Mouse (Mus musculus) T-helper 17 cell (primary cell): ENCODE data around the gene Cyb561.

Source experiments
- in situ Hi-C, 2 experiments: fragments of 300-600 bp; cut with MboI, MseI; formaldehyde crosslinking; loops; 1 replicate in 1 of 2; 2 replicates in 1 of 2; pipeline ENCODE4 v1.15.1; 2025; ENCODE audit warnings: high pct_unique_total_duplicates in 2 of 2

Cyb561 gene

DNA sequence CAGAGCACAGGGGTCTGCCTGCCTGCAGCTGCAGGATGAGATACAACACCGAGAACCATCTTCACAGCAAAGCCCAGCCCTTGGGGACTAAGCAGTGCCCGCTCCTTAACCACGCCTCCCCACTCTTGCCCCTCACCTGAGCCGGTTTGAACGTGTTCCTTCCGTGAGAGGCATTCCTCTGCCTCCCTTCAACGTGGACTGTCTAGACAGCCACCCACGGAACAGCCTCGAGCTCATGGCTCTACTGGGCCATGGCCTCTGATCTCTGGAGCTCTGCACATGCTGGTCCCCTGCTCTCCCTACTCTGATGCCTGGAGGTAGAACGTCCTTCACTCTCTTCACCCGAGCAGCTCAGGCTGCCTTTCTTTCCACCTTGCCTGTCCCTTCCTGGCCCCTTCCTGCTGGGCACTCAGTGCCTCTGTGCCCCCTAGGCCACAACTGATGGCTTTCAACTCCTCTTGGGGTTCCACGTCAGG is at the start of gene Cyb561:
Gene Cyb561 (minus strand): TSS at position 426 of the 476 bp plus-strand sequence.
- in situ Hi-C loops: loop anchor here in 1 of 2 experiments (10.0 kb wide), 1 partner anchor 612 kb away; no protein-coding TSS in a partner anchor

DNA sequence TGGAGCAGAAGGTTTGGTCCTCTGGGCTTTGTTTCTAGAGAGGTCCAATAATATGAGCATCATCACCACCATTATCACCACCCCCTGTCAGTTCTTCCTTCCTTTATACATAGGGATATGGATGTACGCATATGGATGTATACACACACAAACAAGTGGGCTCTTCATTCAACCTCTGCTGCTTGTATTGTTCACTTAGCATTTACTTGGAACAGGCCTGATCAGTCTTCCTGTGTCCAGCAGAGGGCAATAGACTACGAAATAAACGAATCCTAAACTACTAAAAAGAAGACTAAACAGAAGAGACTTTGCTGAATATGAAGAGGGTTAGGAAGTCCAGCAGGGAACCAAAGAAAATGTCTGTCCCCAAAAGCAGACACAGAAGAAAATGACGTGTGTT is 48.6 kb upstream of the Cyb561 start:
- in situ Hi-C loops: loop anchor here in 1 of 2 experiments (25.0 kb wide), 1 partner anchor 1414 kb away; no protein-coding TSS in a partner anchor

DNA sequence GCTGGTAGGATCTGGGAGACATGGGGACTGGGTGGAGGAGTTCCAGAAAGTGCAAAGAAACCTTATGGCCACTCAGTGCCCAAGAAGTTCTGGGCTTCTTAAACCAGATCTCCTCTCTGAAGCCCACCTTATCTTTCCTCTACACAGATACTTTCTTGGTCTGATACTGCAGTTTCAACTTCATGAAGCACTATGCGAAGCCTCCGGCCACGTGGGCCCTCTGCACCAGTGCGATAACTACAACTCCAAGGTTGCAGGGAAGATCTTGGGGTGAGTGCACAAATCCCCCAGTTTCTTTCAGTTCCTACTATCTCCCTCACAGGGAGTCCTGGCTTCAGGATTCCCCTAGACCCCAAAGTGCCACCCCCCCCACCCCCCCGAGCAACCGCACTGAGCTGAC is 46.9 kb upstream of the Cyb561 start:
- in situ Hi-C loops: loop anchor here in 1 of 2 experiments (25.0 kb wide), 1 partner anchor 1413 kb away; no protein-coding TSS in a partner anchor

DNA sequence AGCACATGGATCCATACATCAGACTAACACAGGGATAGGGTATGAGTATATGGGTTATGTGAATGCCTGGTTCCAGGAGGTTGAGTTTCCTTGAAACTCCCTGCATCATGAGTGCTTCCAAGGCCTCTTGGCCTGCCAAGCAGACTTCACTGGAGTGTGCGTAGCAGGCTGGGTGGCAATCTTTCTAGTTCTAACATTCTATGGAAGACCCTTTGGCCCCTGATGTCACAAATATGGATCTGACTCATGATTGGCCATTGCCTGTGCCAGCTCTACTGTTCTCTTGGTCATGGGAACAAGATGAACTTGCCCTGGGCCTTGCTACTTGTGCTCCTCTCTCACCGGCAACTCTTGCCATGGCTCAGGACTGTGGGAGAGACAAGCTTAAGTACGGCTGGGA is 41.2 kb upstream of the Cyb561 start, which contains the start of gene Ace3:
Gene Ace3 (plus strand): TSS at position 301 of the 400 bp plus-strand sequence.
- in situ Hi-C loops: no loop called here

DNA sequence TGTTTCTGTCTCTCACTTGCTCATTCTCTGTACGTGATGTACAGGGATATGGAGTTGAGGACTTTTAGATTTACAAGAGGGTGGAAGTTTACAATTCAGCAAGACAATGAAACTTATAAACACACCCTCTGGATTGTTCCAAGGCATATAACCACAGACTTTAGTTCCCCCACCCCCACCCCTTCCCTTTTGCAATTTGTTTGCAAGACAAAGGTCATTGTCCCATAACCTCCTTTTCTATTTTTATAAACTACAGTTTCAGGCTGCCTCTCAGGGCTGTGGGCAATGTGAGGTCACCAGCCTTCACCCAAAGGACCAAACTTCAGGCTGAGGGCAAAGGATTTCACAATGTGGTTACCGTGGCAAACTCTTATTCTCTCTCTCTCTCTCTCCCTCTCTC is 37.1 kb upstream of the Cyb561 start:
- in situ Hi-C loops: no loop called here

DNA sequence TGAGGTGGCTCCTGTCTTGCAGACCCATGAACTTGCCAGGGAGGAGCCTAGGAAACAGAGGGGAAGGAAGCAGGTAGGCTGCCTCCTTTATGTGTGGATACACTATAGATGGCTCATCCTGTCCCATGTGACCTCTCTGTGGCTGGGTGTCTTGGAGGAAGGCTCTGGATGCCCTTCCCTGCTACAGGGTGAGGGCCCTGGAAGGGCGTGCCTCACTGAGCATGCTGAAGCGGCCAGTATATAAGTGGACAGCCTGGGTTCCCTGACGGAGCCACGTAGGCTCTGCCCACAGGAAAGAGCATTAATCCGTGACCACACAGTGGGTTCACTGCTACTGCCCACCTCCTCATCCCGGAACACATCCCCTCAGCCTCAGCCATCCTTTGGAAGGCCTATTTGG is 36.3 kb upstream of the Cyb561 start:
- in situ Hi-C loops: no loop called here

DNA sequence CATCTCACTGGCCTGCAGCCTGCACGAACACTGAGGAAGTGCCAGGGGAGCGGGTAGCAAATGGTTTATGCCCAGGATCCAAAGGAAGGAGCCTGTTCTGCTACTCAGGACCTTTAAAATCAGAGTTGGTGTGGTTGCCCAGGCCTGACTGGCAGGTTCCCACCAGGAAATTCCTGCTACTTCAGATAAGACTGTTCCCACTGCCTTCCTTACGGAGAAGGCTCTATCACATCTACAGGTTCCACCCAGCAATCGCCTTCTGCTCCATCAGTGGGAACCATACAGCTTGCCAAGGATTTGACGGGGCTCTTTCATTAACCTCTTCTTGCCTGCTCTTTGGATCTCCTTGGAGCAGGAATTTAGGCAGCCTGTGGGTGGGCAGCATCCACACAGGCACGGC is 34.3 kb upstream of the Cyb561 start:
- in situ Hi-C loops: no loop called here

DNA sequence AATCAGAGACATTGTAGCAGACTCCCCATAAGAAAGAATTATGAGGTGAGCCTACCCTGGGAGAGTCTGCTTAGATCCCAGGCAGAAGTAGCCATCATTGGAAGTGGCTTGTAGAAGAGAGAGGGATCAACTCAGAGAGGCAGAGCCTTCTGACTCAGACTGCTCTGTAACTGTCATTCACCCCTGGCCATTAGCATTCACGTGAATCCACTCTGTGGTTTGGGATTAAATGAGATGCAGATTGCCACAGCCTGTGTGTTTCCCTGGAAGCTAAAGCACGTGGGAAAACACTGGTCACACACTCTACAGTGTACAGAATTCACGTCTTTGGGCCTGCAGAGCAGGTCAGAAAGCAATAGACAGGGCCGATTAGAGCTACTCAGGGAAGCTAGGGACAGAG is 31.3 kb upstream of the Cyb561 start:
- in situ Hi-C loops: no loop called here

DNA sequence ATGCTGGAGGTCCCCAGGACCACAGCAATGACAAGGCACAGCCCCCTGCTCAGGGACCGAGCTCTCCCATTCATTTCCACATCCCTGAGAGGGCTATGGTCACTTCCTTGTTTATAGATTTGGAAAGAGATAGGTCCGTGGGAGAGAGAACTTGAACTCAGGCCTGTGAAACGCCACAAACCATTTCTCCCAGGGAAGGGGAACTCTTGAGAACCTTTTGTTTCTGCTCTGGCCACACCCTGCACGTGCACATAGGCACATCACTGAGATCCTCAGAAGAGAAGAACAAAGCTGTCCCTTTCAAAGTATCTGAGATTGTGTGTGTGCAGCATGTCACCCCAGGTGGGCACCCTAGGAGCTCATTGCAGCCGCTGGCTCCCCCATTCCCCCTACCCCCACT is 25.5 kb upstream of the Cyb561 start:
- in situ Hi-C loops: no loop called here

DNA sequence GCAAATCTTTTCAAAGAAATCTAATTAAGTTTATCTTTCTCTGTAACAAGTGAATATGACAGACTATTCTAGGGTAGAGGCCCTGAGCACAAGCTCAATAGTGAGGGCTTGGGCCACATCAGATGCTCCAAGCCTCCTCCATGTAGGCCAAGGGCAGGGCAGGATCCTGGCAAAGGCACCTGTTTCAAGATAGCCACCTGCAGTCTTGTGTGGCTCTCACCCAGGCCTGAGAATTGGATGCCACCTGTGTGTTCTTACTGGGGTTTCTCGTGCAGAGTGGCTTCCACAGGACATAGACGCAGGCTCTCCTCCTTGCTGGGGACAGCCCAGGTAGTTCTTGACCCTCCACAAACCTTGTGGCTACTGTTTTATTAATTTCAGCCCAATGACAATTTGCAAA is 25.1 kb upstream of the Cyb561 start:
- in situ Hi-C loops: no loop called here

DNA sequence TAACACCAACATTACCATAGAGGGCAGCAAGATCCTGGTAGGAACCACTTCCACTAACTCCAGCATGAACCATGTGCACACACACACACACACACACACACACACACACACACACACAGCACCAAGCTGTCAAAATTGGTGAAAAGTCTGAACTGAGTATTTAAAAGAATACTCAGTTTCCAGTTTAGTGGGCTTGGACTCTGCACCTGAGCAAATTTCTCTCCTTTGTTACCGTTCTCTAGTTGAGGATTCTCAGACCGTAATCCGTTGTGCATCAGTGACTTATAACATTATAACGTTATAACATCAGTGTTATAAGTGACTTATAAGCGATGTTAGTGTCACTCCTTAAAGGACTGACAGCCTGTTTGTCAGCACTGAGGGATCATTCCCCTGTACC is 22.5 kb upstream of the Cyb561 start:
- in situ Hi-C loops: no loop called here

DNA sequence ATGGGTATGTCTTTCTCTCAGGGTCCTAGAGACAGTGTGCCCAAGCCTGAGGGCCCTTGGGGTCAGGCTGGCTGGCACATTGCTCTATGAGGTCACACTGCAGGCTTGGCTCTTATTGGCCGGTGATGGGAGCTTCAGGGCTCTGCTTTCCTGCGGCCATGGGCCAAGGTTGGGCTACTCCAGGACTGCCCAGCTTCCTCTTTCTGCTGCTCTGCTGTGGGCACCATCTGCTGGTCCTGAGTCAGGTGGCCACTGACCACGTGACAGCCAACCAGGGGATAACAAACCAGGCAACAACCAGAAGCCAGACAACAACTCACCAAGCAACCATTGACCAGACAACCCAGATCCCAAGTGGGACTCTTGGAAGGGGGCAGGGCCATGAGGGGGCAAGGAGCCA is 21.9 kb upstream of the Cyb561 start:
- in situ Hi-C loops: no loop called here

DNA sequence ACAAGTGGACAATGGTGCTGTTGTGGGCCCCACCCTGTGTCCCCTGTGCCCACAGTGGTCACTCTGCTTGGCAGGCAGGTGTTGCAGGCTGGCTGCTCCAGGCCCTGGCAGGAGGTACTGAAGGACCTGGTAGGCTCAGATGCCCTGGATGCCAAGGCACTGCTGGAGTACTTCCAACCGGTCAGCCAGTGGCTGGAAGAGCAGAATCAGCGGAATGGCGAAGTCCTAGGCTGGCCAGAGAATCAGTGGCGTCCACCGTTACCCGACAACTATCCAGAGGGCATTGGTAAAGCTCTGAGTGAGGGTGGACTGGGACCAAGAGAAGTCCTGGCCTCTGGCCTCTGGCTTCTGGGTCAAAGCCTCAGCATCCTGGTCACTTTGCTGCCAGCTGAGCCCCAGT is 21.5 kb upstream of the Cyb561 start:
- in situ Hi-C loops: no loop called here

DNA sequence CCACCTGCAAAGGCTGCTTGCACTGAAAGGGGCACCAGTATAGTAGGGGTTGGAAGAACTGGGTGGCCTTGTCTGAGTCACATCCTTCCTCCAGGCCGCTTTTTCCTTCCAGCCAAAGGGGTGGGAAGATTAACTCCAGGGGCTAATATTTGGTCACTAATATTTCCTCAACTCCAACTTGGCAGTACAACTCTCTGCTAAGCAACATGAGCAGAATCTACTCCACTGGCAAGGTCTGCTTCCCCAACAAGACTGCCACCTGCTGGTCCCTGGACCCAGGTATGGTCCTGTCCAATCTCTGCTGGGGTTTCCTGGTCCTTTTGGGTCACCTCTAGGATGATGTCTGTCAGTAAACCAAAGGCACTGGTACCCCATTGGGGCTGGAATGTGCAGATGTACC is 16.4 kb upstream of the Cyb561 start:
- in situ Hi-C loops: no loop called here

DNA sequence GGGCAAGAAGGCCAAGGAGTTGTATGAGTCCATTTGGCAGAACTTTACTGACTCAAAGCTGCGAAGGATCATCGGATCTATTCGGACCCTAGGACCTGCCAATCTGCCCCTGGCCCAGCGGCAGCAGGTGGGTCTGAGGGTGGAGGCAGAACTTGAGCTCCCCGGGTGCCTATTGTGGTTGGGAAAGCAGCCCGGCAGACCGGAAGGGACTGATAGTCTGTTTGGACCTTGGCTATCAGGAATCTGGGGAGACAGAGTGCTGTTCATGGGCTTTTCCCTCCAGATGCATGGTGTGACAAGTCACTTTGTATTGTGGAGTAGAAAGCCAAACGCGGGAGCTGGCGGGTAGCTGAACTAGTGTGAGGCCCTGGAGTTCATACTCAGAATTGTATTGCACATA is 15.8 kb upstream of the Cyb561 start:
- in situ Hi-C loops: no loop called here

DNA sequence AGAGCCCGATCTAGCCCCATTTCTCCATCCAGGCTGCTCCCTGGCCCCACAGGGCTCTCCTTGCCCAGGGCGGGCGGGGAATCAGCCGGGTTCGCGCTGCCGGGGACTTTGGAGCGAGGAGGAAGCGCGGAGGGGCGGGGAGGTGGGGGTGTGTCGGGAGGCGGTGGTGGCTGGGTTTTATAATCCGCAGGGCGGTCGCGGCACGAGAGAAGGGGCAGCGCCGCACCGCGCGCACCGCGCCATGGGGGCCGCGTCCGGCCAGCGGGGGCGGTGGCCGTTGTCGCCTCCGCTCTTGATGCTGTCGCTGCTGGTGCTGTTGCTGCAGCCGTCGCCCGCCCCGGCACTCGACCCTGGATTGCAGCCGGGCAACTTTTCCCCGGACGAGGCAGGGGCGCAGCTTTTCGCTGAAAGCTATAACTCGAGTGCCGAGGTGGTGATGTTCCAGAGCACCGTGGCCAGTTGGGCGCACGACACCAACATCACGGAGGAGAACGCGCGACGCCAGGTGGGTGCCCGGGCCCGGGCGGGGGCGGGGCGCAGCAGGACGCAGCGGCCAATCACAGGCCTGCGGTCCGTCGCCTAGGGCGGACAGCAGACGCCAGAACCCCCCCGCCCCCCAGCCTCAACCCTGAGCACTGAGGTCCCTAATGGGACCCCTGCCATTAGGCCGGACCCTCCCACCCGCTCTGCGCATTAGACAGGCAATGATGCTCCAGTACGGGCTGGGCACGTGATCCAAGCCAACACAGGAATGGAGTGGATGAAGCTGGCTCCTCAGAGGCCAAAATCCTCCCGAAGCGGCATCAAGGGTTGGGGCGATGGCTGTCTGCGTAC is 14.8 kb upstream of the Cyb561 start, which contains the start of gene Ace:
Gene Ace (plus strand): TSS at position 205 of the 834 bp plus-strand sequence.
- in situ Hi-C loops: no loop called here

DNA sequence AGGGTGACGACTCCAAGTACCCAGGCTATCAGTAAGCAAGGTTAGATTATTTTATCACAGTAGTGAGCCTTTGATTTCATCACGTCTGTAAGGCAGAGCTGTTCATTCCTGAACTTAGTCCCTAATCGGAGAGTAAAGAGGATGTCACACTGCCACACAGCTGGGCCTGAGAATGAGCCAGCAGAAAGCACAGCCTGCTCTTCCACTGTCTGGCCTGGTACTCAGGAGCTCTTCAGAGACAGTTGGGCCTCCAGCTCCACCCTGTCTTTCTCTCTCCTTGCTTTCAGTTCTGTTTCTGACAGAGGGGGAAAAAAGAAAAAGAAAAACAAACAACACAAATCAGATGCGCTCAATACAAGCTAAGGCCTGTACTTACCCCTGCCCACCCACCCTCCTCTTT is 13.2 kb upstream of the Cyb561 start:
- in situ Hi-C loops: no loop called here

DNA sequence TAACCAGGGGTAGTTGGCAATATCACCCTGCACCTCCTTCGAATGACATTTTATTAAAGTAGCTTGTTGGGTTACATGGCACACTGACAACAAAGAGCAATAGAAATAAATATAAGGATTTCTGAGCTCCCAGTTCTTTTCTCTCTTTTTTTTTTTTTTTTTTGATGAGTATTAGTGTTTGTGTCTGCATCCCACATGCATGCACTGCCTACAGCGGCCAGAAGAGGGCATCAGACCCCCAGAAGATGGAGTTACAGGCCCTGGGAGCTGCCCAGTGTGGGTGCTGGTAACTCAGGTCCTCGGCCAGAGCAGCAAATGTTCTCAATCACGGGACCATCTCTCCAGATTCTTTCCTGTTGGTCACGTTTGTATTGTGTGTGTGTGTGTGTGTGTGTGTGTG is 11.6 kb upstream of the Cyb561 start:
- in situ Hi-C loops: no loop called here

DNA sequence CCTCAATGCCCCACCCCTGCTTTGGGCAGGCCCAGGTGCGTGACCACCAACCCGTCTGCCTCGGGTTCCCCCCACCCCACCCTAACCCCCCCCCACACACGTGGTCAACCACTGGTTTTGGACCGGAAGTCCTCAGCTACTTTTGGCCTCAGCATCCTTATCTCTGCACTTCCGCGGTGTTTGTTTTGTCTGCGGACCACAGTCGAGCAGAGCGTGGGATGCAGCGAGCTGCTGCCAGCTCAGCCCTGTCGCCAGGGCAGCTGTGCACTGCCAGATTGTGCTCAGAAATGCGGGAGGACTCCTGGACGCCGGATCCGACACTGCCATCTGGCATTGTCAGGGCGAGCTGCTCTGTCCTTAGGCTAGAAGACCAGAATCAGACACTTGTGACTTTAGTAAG is 6.2 kb upstream of the Cyb561 start:
- in situ Hi-C loops: loop anchor here in 1 of 2 experiments (10.0 kb wide), 1 partner anchor 605 kb away; no protein-coding TSS in a partner anchor

DNA sequence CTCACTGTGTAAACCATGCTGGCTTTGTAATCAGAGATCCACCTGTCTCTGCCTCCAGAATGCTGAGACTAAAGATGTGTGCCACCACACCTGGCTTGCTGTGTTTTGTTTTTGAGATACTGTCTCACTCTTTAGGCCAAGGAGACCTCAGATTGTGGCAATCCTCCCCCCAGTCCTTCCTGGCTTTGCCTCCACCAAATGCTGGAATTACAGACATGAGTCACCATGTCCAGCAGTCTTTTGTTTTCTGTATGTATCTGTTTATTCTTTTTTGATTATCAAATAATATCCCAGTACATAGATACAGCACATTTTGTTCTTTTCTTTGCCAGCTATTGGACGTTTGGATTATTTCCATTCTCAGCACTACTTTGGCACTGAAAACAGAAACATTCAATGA is 5.4 kb upstream of the Cyb561 start:
- in situ Hi-C loops: loop anchor here in 1 of 2 experiments (10.0 kb wide), 1 partner anchor 606 kb away; no protein-coding TSS in a partner anchor

DNA sequence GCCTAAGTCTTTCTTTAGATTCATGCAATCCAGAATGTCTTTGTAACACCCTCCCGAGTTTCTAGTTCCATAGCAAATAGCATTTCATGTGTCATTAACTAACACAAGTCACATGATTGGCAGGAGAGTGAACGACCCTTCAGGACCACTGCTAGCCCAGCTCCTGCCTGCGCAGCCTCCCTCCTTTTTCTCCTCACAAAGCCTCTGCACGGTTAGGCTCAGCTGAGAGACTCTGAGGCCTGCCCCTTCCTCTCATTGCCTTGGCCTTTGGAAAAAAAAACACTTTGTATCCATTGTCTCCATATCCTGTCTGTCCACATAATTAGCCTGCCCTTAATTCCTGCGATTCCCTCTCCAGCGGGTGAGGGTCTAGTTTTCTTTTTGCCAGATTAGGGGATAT is 4.4 kb upstream of the Cyb561 start:
- in situ Hi-C loops: loop anchor here in 1 of 2 experiments (10.0 kb wide), 1 partner anchor 607 kb away; no protein-coding TSS in a partner anchor

DNA sequence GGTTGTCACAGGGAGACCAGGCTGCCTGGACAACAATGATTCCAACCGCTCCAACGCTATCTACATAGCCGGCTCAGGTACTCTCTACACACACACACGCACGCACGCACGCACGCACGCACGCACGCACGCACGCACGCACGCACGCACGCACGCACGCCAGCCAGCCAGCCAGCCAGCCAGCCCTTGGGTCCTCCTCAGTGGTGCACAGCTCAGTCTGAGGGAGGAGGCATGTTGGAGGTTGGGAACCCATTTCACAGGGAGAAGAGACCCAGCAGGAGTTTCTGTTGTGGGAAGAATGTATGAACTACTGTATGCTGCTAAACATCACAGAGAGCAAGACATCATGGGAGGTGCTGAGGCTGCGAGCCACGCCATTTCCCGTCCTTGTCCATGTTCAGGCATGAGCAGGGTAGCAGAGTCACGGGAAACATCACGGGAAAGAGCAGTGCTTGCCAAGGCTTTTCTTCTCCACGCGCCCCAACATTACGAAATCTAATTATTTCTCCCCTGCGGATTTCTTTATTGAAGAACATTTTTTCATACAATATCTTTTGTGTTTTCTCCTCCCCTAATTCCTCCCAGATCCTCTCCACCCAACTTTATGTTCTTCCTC is 2.8 kb upstream of the Cyb561 start:
- in situ Hi-C loops: loop anchor here in 1 of 2 experiments (10.0 kb wide), 1 partner anchor 609 kb away; no protein-coding TSS in a partner anchor
